ENCODE assay signal across 8 mouse cellular contexts in genomic region chr3:38886890-38887355, GRCm38 (mm10). TPM values are rescaled to one million over a fixed set of nuclear protein-coding genes. Genes with fewer than 3 reads are reported as not detected.
A peak's percentile ranks its signal among the peaks of the same experiment; 100 is the strongest.
DNase-seq lines count a peak whose midpoint lies in the region; ATAC-seq and TF ChIP-seq lines count a peak whose summit lies in the region.

Gene Fat4, plus strand, starts transcription at chr3:38886940.

- H3K4me2 ChIP-seq in heart, embryonic 14.5 days (ENCODE audit: low read length) = peak within 1 kb of the TSS; percentile 99

- H3K27me3 ChIP-seq in heart, embryonic 14.5 days (ENCODE audit: control insufficient read depth, insufficient read depth, low read length) = no peaks in the 10 kb centered on the region
- H3K27me3 ChIP-seq in limb, embryonic 10.5 days (ENCODE audit: low read depth, poor library complexity, severe bottlenecking) = peaks cover 29% of the 10 kb centered on the region

- TF ChIP-seq CTCF in olfactory bulb, adult 2 months (IDR thresholded peaks at IDR 0.05; ENCODE audit: insufficient read depth, low read depth, low read length) = no peak

- peak; percentile 27 to 29 for DNase-seq in cerebellum, postnatal 25 days
- DNase-seq in ovary, postnatal 36 days (ENCODE audit: low spot score) = peak; percentile 15
- DNase-seq in ovary, postnatal 10 days (ENCODE audit: low spot score) = no peak
- peak; percentile 50 for DNase-seq in limb, embryonic 10.5 days (ENCODE audit: low spot score)
- no peak for DNase-seq in cerebellum, adult 9-10 months

- WGBS in heart, embryonic 14.5 days = 2% methylated on average over 29 of the region's 29 CpGs
- 2% methylated on average over 29 of the region's 29 CpGs for WGBS in limb, embryonic 10.5 days
- WGBS in olfactory bulb, adult 2 months = under 1% methylated on average over 29 of the region's 29 CpGs

- ATAC-seq in cerebellum, adult (ENCODE audit: insufficient number of reproducible peaks, low FRiP score, low TSS enrichment) = no peak
- no peak for ATAC-seq in heart, embryonic 14.5 days (ENCODE audit: insufficient number of reproducible peaks, insufficient read depth, low FRiP score, low read depth)

- TF ChIP-seq POLR2A in olfactory bulb, adult 2 months (IDR thresholded peaks at IDR 0.05; ENCODE audit: insufficient read depth, low read depth, low read length) = no peak

- peak within 1 kb of the TSS; percentile 85 for H3K9ac ChIP-seq in heart, embryonic 14.5 days (ENCODE audit: low read length)

- no peaks in the 10 kb centered on the region for H3K9me3 ChIP-seq in heart, embryonic 14.5 days (ENCODE audit: control insufficient read depth, low read length)
- 0 out of 2 replicates have a peak, but pooled peaks cover 3% of the 10 kb centered on the region for H3K9me3 ChIP-seq in limb, embryonic 10.5 days (replicated peaks)

- peaks cover 11 to 23% of the 10 kb centered on the region in 2 experiments for H3K4me1 ChIP-seq in heart, embryonic 14.5 days (ENCODE audit: control insufficient read depth in 2 of 2, insufficient read depth in 2 of 2, low read length in 2 of 2)
- H3K4me1 ChIP-seq in limb, embryonic 10.5 days = peaks cover 42% of the 10 kb centered on the region
- peaks cover 24% of the 10 kb centered on the region for H3K4me1 ChIP-seq in olfactory bulb, adult 2 months (ENCODE audit: control insufficient read depth, insufficient read depth, low read length)

- H3K27ac ChIP-seq in heart, embryonic 14.5 days (replicated peaks in 1 of 2; ENCODE audit: control insufficient read depth in 1 of 2, insufficient read depth in 1 of 2, low read depth in 2 of 2, low read length in 2 of 2) = peak within 1 kb of the TSS; percentile 5 to 95
- H3K27ac ChIP-seq in limb, embryonic 10.5 days = peak within 1 kb of the TSS; percentile 96
- no peak within 1 kb of the TSS for H3K27ac ChIP-seq in olfactory bulb, adult 2 months (ENCODE audit: insufficient read depth, low read depth, low read length)

- peaks cover 33% of the 10 kb centered on the region for H3K36me3 ChIP-seq in heart, embryonic 14.5 days (ENCODE audit: control insufficient read depth, insufficient read depth, low read length)
- H3K36me3 ChIP-seq in limb, embryonic 10.5 days = peaks cover 40% of the 10 kb centered on the region

- peak within 1 kb of the TSS; percentile 57 to 88 for H3K4me3 ChIP-seq in heart, embryonic 14.5 days (ENCODE audit: control insufficient read depth in 1 of 2, insufficient read depth in 1 of 2, low read depth in 1 of 2, low read length in 2 of 2)
- H3K4me3 ChIP-seq in limb, embryonic 10.5 days = peak within 1 kb of the TSS; percentile 83
- H3K4me3 ChIP-seq in olfactory bulb, adult 2 months (ENCODE audit: insufficient read depth, low read depth, low read length) = peak within 1 kb of the TSS; percentile 69

RNA-seq across cellular contexts. Expression of gene Fat4, which starts in this region (rescaled TPM):
- polyA plus RNA-seq in heart, embryonic 14.5 days (2014; fragmentation: Nextera tagmentation; extraction: Ambion mirVana) = 4.2 and 4.9 TPM in 2 replicates
- 2.7 and 6.6 TPM in 2 replicates for polyA plus RNA-seq in limb, embryonic 10.5 days (2016; fragmentation: Nextera tagmentation; extraction: Ambion mirVana)
- polyA plus RNA-seq in olfactory bulb, adult 2 months (2012; ENCODE audit: insufficient read depth, insufficient read length, low replicate concordance, missing spikeins) = not detected in 2 replicates

Comparison
In these comparisons a context has a peak if more than half of its experiments do, and no peak if none do; other contexts are left out.
1. DNase-seq: peak in cerebellum, postnatal 25 days (2 of 2), ovary, postnatal 36 days (single experiment) and limb, embryonic 10.5 days (single experiment); none in ovary, postnatal 10 days (single experiment) and cerebellum, adult 9-10 months (single experiment).
2. Peak in every context shown above with its lines, with median percentiles within 50 percentile points of each other: H3K4me3 ChIP-seq.